Mouse (Mus musculus) bone marrow, adult 2 months (tissue): ENCODE data around the gene Padi3.

ENCODE experiments used
- CTCF ChIP-seq: fragments of 200-500 bp; IDR thresholded peaks from 2 replicates; pipeline ENCODE4 v1.5.1; 2011; ENCODE audit warnings: low read length, control low read depth; ENCODE audit not compliant: control insufficient read depth, insufficient read depth
- POLR2A ChIP-seq: fragments of 200-500 bp; IDR thresholded peaks from 2 replicates; pipeline ENCODE4 v1.6.1; 2011; ENCODE audit warnings: low read depth, mild to moderate bottlenecking, control low read depth, low read length, borderline replicate concordance; ENCODE audit not compliant: control insufficient read depth

- TF ChIP-seq CTCF (no peak), POLR2A (no peak; the same call in 1 of the 2 replicates)
These were observed 40.0 kb downstream of the Padi3 start for GRCm38 (mm10) chr4:140770433-140770832.
